Mouse (Mus musculus) fat pad, adult 2 months (tissue): Measurements from ENCODE around the gene Veph1.

Source experiments
- DNase-seq: peaks from one replicate; pipeline ENCODE4 v3.0.0-alpha.2; 2011; ENCODE audit warnings: low read depth, low spot score; ENCODE audit errors: extremely low read depth

Veph1 gene

DNA sequence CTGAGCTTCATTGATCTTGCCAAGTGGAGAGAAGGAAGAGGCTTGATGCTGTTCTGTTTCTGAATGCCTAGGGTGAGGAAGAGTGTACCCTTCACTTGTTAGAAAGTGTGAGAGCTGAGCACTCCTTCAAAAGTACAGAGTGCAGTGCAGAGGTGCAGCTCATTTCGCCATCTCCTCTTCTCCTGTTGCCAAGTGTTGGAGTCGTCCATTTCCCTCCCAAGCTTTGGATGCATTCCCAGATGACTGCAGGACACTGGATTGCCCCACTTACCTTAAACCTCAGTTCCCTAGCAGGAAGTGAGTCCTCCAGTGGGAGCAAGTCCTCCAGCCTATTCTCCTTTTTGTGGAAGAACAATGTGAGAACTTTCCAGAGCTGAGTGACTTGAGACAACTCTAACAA, 263.3 kb downstream of the Veph1 start:
- DNase-seq, result peak; percentile 83

DNA sequence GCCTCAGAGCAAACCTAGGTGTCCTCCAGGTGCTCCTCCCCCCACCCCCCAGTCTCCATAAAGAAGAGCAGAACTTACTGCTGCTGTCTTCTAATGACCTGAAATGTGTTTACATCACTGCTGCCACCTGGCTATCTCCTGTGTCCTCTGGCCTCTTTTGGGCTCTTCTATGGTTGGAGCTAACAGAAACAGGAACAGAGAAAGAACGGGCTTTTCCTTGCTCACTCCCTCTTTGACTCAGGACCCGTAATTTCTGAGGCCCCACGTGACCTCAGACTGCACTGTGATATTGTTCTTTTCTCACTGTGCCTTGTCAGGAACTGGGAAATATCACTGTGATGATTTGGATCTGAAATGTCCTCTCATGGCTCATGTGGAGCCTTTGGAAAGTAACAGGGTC, 271.2 kb downstream of the Veph1 start:
- no peak for DNase-seq

DNA sequence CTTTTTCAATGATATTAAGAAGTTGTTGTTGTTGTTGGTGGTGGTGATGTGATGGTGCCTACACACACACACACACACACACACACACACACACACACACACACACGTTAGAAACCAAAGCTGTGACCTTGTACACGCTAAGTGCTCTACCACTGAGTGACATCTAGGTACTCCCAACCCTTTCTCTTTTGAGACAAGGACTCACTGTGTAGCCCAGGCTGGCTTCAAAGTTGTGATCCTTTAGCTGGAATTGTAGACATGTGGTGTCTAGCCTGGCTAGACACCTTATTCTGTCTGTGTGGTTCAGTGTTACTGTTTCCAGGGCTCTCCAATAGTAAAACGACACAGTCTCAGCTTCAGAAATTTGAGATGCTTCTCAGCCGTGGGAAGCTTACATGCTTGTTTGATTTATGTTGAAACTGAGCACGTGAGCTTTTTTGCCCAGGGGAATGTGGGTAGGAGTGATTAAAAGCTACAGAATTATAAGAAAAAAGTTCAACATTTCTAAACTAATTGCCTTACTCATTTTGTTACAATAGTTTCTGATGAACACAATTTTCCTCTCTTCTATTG, 272.3 kb downstream of the Veph1 start:
- DNase-seq, result no peak

DNA sequence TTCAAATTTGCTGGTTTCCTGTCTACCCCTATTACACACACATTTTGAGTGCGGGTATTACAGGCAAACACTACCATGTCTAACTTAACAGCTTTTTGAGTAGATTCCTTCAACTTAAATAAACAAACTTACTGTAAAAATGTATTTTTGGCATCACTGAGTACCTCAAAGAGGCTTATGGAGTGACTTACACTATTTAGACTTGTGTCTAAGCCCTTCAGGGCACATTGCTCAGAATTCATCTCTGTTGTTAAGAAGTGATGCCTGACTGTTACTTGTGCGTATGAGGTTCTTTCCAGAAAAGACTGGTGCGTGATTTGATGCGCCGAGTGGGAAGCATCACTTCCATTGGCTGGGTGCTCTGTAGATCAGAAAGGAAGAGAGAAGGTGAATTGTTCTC, 277.5 kb downstream of the Veph1 start:
- no peak for DNase-seq

DNA sequence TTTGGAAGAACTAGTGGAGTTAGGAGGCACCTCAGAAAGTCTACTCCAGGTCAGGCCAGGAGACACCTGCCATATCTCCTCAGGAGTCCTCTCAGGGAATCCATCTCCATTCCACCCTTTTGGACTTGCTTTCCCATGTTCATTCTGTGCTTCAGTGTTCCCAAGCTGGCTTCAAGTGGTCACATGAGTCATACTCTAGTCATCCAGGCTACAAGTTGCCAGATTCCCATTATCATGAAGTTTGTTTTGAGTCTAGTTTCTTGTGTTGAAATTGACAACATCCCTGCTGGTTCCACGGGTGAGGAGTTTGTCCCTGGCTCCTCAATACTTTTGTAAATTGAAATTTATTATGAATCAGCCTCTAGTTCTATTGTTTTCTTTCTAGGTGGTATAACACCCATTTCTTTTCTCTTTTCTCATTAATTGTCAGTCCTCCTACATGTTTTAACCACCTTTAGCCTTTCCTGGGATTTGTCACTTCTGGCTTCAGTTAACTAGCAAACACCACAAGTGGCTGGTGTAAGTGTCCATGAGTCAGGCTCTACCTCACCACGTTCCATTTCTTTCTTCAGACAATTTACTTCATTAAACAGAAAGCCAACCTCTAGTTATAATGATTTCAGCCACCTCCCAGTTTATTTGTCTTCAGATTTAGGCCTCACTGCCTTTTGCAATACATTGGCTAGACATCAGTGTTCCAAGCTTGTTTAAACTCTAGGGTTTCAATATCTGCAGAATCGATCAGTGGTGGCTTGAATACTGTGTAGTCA, 288.8 kb downstream of the Veph1 start:
- no peak for DNase-seq

DNA sequence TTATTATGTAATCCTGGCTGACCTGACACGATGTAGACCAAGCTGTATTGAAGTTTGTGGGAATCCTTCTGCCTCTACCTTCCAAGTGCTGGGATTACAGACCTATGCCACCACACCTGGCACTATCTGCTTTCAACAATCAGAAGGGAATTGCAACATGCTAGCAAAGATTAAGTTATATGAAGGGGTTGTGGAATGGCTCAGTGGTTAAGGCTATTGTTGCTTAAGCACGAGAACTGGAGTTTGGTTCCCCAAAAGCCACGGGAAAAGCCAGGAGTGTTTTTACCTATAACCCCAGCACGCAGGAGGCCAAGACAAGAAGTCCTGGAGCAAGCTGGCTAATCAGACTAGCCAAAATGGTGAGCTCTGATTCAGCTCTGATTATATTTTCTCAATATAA, 291.6 kb downstream of the Veph1 start:
- DNase-seq, result no peak

DNA sequence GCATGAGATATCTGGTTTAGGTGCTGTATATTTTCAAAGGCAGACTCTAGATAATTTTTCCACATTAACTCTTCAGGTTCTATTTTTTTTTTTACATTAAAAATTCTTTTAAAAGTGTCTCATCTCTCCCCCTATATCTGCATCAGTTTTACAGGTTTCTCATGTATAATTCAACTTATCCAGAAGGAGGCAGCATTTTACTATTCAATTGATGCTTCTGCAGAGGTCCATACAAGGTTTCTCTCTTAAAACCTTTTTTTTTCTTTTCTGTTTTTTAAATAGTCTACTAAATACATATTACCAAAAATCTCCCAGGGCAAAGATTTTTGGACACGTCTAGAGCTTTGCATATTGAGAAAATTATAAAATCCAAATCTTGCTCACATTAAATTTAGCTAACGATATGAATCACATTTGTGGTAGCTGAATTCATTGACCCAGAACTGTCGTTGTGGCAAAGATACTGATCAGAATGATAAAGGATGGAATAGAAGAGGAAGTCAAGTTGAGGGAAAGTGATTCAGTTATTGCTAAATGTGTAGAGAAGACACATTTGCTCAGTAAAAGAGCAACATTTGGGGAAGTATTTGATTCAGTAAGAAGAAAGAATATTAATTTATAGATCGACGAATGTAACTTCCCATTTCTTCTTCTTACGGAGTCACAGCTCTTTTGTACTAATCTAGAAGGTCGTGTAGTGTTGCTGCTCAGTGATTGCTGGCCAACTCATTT, 292.3 kb downstream of the Veph1 start:
- no peak for DNase-seq
